Mouse (Mus musculus): ENCODE results near the gene Mup8.
"Not testable (repeated sequence)": the region's sequence is repeated elsewhere in the genome, so short reads cannot be mapped to it uniquely, and the experiment has no call there.

Mup8 gene

GRCm38 (mm10) chr4:60222499-60222898, at the start of gene Mup8:
Gene Mup8 (minus strand): TSS chr4:60222599.
- DNase-seq = not testable (repeated sequence)

GRCm38 (mm10) chr4:60265977-60266770, 43.8 kb upstream of the Mup8 start:
- DNase-seq = not testable (repeated sequence)

- DNase-seq = not testable (repeated sequence)
Measured at GRCm38 (mm10) chr4:60262706-60263105, 40.3 kb upstream of the Mup8 start.
